Mouse (Mus musculus) G1E (cell line): Measurements from ENCODE around the gene Nags. TPM values are rescaled to one million over a fixed set of nuclear protein-coding genes. Genes with fewer than 3 reads are reported as not detected.

ENCODE experiments used
- ATAC-seq: 2 replicates; pipeline ENCODE4 v1.8.0; 2016; ENCODE audit warnings: mild to moderate bottlenecking; ENCODE audit not compliant: insufficient number of reproducible peaks, poor library complexity, low FRiP score, severe bottlenecking; ENCODE audit errors: extremely low read depth
- DNase-seq: peaks from one replicate; pipeline ENCODE4 v3.0.0; 2012; ENCODE audit warnings: low spot score
- H3K27me3 ChIP-seq: 2 replicates; pipeline ENCODE4 v1.6.1; 2012; ENCODE audit warnings: mild to moderate bottlenecking, low read length, inconsistent platforms; ENCODE audit not compliant: insufficient read depth
- H3K36me3 ChIP-seq: replicated peaks from 2 replicates; pipeline ENCODE3; 2012; ENCODE audit warnings: mild to moderate bottlenecking, inconsistent platforms
- H3K4me1 ChIP-seq: 2 replicates; pipeline ENCODE4 v1.6.1; 2012; ENCODE audit warnings: low read depth, low read length, inconsistent platforms, mixed read lengths; ENCODE audit not compliant: insufficient read depth
- H3K4me3 ChIP-seq: 2 replicates; pipeline ENCODE4 v1.5.1; 2012; ENCODE audit warnings: low read depth, mild to moderate bottlenecking, inconsistent platforms, low read length, moderate library complexity, mixed read lengths
- H3K9me3 ChIP-seq: replicated peaks from 2 replicates; pipeline ENCODE4 v1.6.1; 2012; ENCODE audit warnings: inconsistent platforms
- CTCF ChIP-seq: IDR thresholded peaks from 2 replicates; pipeline ENCODE4 v1.5.1; 2012; ENCODE audit warnings: low read depth, low read length, inconsistent platforms, mixed read lengths
- GATA1 ChIP-seq: IDR thresholded peaks from 2 replicates; pipeline ENCODE4 v1.6.1; 2012; ENCODE audit warnings: borderline replicate concordance, low read length, inconsistent platforms, mixed read lengths
- GATA2 ChIP-seq: IDR thresholded peaks from 2 replicates; pipeline ENCODE4 v1.6.1; 2012; ENCODE audit warnings: low read depth, low read length, inconsistent platforms, borderline replicate concordance
- POLR2AphosphoS5 ChIP-seq: IDR thresholded peaks from 2 replicates; pipeline ENCODE4 v1.6.1; 2012; ENCODE audit warnings: low read depth, low read length, inconsistent platforms; ENCODE audit not compliant: insufficient replicate concordance
- TAL1 ChIP-seq: conservative IDR thresholded peaks from 2 replicates; pipeline ENCODE4 v1.6.1; 2012; ENCODE audit warnings: low read depth, low read length, inconsistent platforms, mixed read lengths
- polyA plus RNA-seq: library from polyadenylated mRNA; stranded (reverse); fragments of >175 nt; gene quantifications from 2 replicates; pipeline ENCODE4 v1.2.3, GENCODE M21; 2012
- total RNA-seq, 2 experiments: library from RNA; stranded (forward) in 1 of 2; stranded (reverse) in 1 of 2; fragments of 200-1000 nt in 1 of 2; fragments of >200 nt in 1 of 2; fragmentation: Nextera tagmentation in 1 of 2; gene quantifications; 2 replicates each; pipeline ENCODE4 v1.2.3; 2014 to 2017

Nags gene
- total and polyA plus RNA-seq, 3 experiments = not detected

DNA sequence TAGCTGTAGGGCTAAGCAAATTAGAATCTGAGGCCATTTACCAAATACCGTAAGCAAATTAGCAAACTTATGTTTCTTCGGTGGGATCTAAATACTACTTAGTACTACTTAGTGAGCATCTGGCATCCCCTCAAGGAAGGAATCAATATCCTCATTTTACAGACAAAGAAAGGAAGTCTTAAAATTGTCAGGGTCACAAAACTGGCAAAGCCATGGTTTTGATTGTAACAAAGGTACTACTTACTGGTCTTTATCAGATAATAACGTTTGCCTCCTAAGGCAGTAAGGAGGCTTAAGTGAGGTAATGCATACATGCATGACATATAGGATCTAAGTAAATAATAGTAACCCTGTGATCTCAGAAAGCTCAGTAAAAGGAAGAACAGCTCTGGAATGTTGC is 40.4 kb downstream of the Nags start:
- DNase-seq = no peak
- TF ChIP-seq GATA2 (no peak), TAL1 (no peak), CTCF (no peak), POLR2AphosphoS5 (no peak), GATA1 (no peak)
- ATAC-seq = no peak
- Histone ChIP-seq H3K36me3 (peaks cover 27% of the 10 kb centered on the region), H3K4me1 (peaks cover 51% of the 10 kb centered on the region), H3K4me3 (peak overlapping the region; percentile 86; the same call in 1 of the 2 replicates), H3K9me3 (no peaks in the 10 kb centered on the region), H3K27me3 (no peaks in the 10 kb centered on the region)

DNA sequence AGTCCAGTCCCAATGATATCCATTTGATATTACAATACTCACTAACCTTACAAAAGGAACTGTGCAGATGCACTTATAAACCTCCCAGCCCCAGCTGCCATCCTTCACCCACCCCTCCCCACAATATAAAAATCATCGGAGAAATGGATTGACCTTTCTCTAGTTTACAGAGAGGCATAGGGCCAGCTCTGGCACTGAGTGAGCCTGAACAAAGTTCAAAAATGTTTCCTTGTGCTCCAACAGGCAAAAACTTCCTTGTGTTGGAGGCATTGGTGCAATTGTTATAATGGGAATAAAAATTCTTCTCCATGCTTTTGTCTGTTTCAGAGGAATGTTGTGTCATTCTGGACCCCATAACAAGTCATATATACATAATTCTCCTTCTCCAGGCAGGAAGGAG is 40.9 kb downstream of the Nags start:
- peaks cover 53% of the 10 kb centered on the region for H3K4me1 ChIP-seq
- no peaks in the 10 kb centered on the region for H3K9me3 ChIP-seq
- ATAC-seq (no peak), DNase-seq (no peak)
- no peak for TF ChIP-seq TAL1
- TF ChIP-seq POLR2AphosphoS5 = no peak
- no peak for TF ChIP-seq CTCF
- TF ChIP-seq GATA2 = no peak
- peaks cover 25% of the 10 kb centered on the region for H3K36me3 ChIP-seq
- H3K4me3 ChIP-seq = no peak overlapping the region
- H3K27me3 ChIP-seq = no peaks in the 10 kb centered on the region

DNA sequence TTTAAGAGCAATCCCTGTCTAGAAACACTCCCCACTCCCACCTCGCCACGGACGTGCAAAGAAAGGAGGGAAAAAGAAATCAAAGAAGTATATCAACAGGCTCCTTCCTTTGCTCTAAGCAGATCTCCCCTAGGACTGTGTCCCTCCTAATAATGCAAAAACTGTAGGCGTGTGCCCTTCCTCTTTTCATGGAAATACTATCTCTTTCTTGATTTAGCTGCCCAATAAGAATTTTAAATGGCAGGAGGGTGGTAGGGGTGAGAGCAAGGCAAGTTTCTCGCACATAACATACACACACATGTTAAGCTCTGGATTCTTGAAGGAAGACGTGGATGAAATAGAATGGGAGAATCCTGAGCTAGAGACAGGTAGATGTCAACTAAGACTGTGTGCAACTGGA is 43.7 kb downstream of the Nags start:
- Histone ChIP-seq H3K4me1 (peaks cover 41% of the 10 kb centered on the region), H3K9me3 (no peaks in the 10 kb centered on the region), H3K27me3 (no peaks in the 10 kb centered on the region), H3K36me3 (peaks cover 28% of the 10 kb centered on the region), H3K4me3 (peak overlapping the region; percentile 74; the same call in 1 of the 2 replicates)
- no peak for TF ChIP-seq GATA1
- no peak for TF ChIP-seq POLR2AphosphoS5
- TF ChIP-seq GATA2 = no peak
- no peak for TF ChIP-seq CTCF
- TF ChIP-seq TAL1 = no peak
- ATAC-seq (no peak), DNase-seq (no peak)

DNA sequence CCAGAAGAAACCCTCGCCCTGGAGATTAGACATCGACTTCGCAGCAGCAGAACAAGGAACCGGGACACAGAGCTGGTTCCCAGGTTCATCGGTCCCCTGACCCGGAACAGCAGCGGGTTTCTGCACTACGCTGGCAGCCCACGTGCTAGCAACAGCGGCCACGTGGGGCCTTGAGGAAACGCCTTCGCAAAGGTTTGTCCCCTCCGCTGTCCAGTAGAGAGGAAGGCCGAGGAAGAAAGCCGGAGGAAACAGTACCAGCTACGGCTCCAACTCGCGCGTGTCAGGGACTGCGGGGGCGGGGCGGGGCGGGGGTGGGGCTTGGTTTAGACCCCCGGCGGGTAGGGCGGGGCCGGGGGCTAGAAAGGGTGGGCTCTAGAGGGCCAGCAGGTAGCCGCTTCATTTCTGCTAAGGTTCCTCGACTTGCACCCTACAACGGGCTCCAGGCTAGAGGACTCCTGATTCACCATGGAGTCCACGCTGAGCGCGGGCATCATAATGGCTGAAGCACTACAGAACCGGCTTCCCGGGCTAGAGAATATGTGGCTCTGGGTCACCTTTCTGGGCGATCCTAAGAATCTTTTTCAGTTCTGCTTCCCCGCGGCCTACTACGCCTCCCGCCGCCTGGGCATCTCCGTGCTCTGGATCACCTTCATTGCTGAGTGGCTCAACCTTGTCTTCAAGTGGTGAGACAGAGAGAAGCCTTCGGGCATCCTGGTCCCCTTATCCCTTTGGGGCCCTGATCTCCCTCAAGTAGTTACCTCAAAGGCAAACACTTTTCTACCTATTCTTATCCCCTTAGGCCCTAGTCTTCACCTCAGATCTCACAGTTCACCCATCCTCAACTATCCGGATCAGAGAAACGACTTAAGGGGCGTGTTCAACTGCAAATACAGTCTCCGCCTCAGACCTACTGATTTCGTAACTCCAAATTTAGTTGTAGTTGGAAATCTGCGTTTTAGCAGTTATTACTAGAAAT is 44.4 kb downstream of the Nags start, which contains the start of gene G6pc3:
TSS of gene G6pc3 (plus strand) at position 160 of the 976 bp plus-strand sequence.
- Histone ChIP-seq H3K36me3 (peaks cover 35% of the 10 kb centered on the region), H3K27me3 (no peaks in the 10 kb centered on the region), H3K9me3 (no peaks in the 10 kb centered on the region), H3K4me3 (peak within 1 kb of the TSS; percentile 74), H3K4me1 (peaks cover 37% of the 10 kb centered on the region)
- TF ChIP-seq CTCF (no peak), GATA1 (no peak), TAL1 (no peak), GATA2 (no peak), POLR2AphosphoS5 (no peak)
- DNase-seq (peak; percentile 88), ATAC-seq (peak; percentile 55)

DNA sequence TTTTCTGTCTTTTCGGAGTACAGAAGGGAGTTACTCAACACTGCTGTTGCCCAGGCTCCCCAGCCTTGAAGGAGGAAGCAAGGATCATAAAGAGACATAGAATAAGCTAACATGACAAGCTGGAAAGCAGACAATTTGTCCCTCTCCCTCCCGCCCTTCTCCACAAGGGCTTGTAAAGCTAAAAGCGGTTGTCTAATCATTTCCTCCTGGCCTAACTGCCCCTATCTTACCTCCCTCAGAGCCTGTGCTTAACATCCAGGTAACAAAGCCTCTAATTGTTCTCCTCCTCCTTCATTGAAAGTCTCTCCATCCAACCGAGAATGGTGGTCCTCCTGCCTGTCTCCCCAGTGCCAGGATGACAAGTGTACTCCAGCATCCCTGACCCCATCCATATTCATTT is 45.5 kb downstream of the Nags start:
- TF ChIP-seq GATA2 (no peak), GATA1 (no peak), CTCF (no peak), TAL1 (no peak), POLR2AphosphoS5 (no peak)
- no peaks in the 10 kb centered on the region for H3K27me3 ChIP-seq
- DNase-seq = no peak
- no peak for ATAC-seq
- no peaks in the 10 kb centered on the region for H3K9me3 ChIP-seq
- peaks cover 46% of the 10 kb centered on the region for H3K36me3 ChIP-seq
- peak overlapping the region; percentile 74; the same call in 1 of the 2 replicates for H3K4me3 ChIP-seq
- H3K4me1 ChIP-seq = peaks cover 37% of the 10 kb centered on the region
